Mouse (Mus musculus): Measurements from ENCODE around the gene a. TPM values are rescaled to one million over a fixed set of nuclear protein-coding genes. Genes with fewer than 3 reads are reported as not detected.
"Not testable (repeated sequence)": the region's sequence is repeated elsewhere in the genome, so short reads cannot be mapped to it uniquely, and the experiment has no call there.

The a gene
- polyA plus RNA-seq, 1 experiment from 2014 or later: 0.54 TPM

- no peak overlapping the region for H3K4me2 ChIP-seq (ENCODE audit: low read length)
- 85% methylated on average over 7 of the region's 7 CpGs for WGBS
- H3K9me3 ChIP-seq (replicated peaks; ENCODE audit: control insufficient read depth, low read length, poor library complexity, severe bottlenecking): no peaks in the 10 kb centered on the region
- no peaks in the 10 kb centered on the region for H3K36me3 ChIP-seq (ENCODE audit: control insufficient read depth, insufficient read depth, low read length)
- H3K4me3 ChIP-seq (ENCODE audit: low read depth, low read length): no peak overlapping the region
- H3K27ac ChIP-seq (ENCODE audit: low read length): no peak overlapping the region
- no peaks in the 10 kb centered on the region for H3K4me1 ChIP-seq (ENCODE audit: control insufficient read depth, insufficient read depth, low read length)
- ATAC-seq: no peak
- no peak overlapping the region for H3K9ac ChIP-seq (ENCODE audit: low read depth, low read length)
- no peaks in the 10 kb centered on the region for H3K27me3 ChIP-seq (ENCODE audit: control insufficient read depth, insufficient read depth, low read depth, low read length)
These were observed 129.7 kb downstream of the a start for GRCm38 (mm10) chr2:154920896-154921295.

GRCm38 (mm10) chr2:154922134-154922533, 130.9 kb downstream of the a start:
- H3K4me2 ChIP-seq (ENCODE audit: low read length); H3K27me3 ChIP-seq (ENCODE audit: control insufficient read depth, insufficient read depth, low read depth, low read length); H3K9me3 ChIP-seq (replicated peaks; ENCODE audit: control insufficient read depth, low read length, poor library complexity, severe bottlenecking); H3K4me1 ChIP-seq (ENCODE audit: control insufficient read depth, insufficient read depth, low read length); ATAC-seq; H3K36me3 ChIP-seq (ENCODE audit: control insufficient read depth, insufficient read depth, low read length); H3K4me3 ChIP-seq (ENCODE audit: low read depth, low read length); H3K27ac ChIP-seq (ENCODE audit: low read length); H3K9ac ChIP-seq (ENCODE audit: low read depth, low read length): not testable (repeated sequence)
- no CpG with 5 or more reads among the region's 4 CpGs for WGBS

- whole genome bisulfite sequencing: 38% methylated on average over 7 of the region's 7 CpGs
- no peak overlapping the region for H3K27ac ChIP-seq (ENCODE audit: low read length)
These were observed 134.3 kb downstream of the a start for GRCm38 (mm10) chr2:154925411-154926031.

DNA sequence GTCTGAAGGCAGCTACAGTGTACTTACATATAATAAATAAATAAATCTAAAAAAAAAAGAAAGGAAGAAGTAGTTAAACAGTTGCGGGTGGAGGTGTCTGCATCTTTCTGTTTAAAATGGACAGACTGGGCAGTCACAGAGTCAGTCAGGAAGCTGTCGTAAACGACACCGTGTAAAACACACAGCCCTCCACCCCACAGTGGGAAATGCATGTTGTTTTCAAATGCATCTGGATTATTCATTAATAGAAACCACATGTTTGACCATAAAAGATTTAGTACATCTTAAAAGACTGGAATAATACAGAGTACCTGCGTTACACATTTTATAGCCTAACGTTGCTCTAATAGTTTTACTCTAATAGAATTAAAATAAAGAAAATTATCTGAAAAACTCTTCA, 135.6 kb downstream of the a start:
- WGBS: 95% methylated on average over 6 of the region's 6 CpGs
- H3K4me1 ChIP-seq (ENCODE audit: control insufficient read depth, insufficient read depth, low read length): no peaks in the 10 kb centered on the region
- no peak overlapping the region for H3K4me2 ChIP-seq (ENCODE audit: low read length)
- no peak overlapping the region for H3K9ac ChIP-seq (ENCODE audit: low read depth, low read length)
- no peak for ATAC-seq
- no peak overlapping the region for H3K4me3 ChIP-seq (ENCODE audit: low read depth, low read length)
- H3K36me3 ChIP-seq (ENCODE audit: control insufficient read depth, insufficient read depth, low read length): no peaks in the 10 kb centered on the region
- H3K9me3 ChIP-seq (replicated peaks; ENCODE audit: control insufficient read depth, low read length, poor library complexity, severe bottlenecking): no peaks in the 10 kb centered on the region
- H3K27me3 ChIP-seq (ENCODE audit: control insufficient read depth, insufficient read depth, low read depth, low read length): no peaks in the 10 kb centered on the region
- no peak overlapping the region for H3K27ac ChIP-seq (ENCODE audit: low read length)

More at GRCm38 (mm10) chr2:154925411-154926031, 134.3 kb downstream of the a start:
- H3K4me2 ChIP-seq (ENCODE audit: low read length): no peak overlapping the region
- H3K4me1 ChIP-seq (ENCODE audit: control insufficient read depth, insufficient read depth, low read length): no peaks in the 10 kb centered on the region
- H3K9me3 ChIP-seq (replicated peaks; ENCODE audit: control insufficient read depth, low read length, poor library complexity, severe bottlenecking): no peaks in the 10 kb centered on the region
- no peak overlapping the region for H3K9ac ChIP-seq (ENCODE audit: low read depth, low read length)
- no peaks in the 10 kb centered on the region for H3K36me3 ChIP-seq (ENCODE audit: control insufficient read depth, insufficient read depth, low read length)
- H3K27me3 ChIP-seq (ENCODE audit: control insufficient read depth, insufficient read depth, low read depth, low read length): no peaks in the 10 kb centered on the region
- no peak overlapping the region for H3K4me3 ChIP-seq (ENCODE audit: low read depth, low read length)
- ATAC-seq: no peak

GRCm38 (mm10) chr2:154928298-154928697, 137.1 kb downstream of the a start:
- Histone ChIP-seq H3K9ac (ENCODE audit: low read depth, low read length) (no peak overlapping the region), H3K9me3 (replicated peaks; ENCODE audit: control insufficient read depth, low read length, poor library complexity, severe bottlenecking) (no peaks in the 10 kb centered on the region), H3K27me3 (ENCODE audit: control insufficient read depth, insufficient read depth, low read depth, low read length) (no peaks in the 10 kb centered on the region), H3K4me2 (ENCODE audit: low read length) (no peak overlapping the region), H3K27ac (ENCODE audit: low read length) (no peak overlapping the region), H3K4me3 (ENCODE audit: low read depth, low read length) (no peak overlapping the region), H3K4me1 (ENCODE audit: control insufficient read depth, insufficient read depth, low read length) (no peaks in the 10 kb centered on the region), H3K36me3 (ENCODE audit: control insufficient read depth, insufficient read depth, low read length) (no peaks in the 10 kb centered on the region)
- no peak for ATAC-seq
- WGBS: 35% methylated on average over 2 of the region's 2 CpGs

- WGBS: 57% methylated on average over 4 of the region's 4 CpGs
- no peak for ATAC-seq
- no peak overlapping the region for H3K4me2 ChIP-seq (ENCODE audit: low read length)
- no peaks in the 10 kb centered on the region for H3K4me1 ChIP-seq (ENCODE audit: control insufficient read depth, insufficient read depth, low read length)
- no peaks in the 10 kb centered on the region for H3K27me3 ChIP-seq (ENCODE audit: control insufficient read depth, insufficient read depth, low read depth, low read length)
- H3K4me3 ChIP-seq (ENCODE audit: low read depth, low read length): no peak overlapping the region
- no peak overlapping the region for H3K27ac ChIP-seq (ENCODE audit: low read length)
- H3K36me3 ChIP-seq (ENCODE audit: control insufficient read depth, insufficient read depth, low read length): no peaks in the 10 kb centered on the region
- no peaks in the 10 kb centered on the region for H3K9me3 ChIP-seq (replicated peaks; ENCODE audit: control insufficient read depth, low read length, poor library complexity, severe bottlenecking)
- H3K9ac ChIP-seq (ENCODE audit: low read depth, low read length): no peak overlapping the region
These were observed 142.7 kb downstream of the a start for GRCm38 (mm10) chr2:154933884-154934283.

GRCm38 (mm10) chr2:154936106-154936505, 144.9 kb downstream of the a start:
- Histone ChIP-seq H3K27me3 (ENCODE audit: control insufficient read depth, insufficient read depth, low read depth, low read length) (no peaks in the 10 kb centered on the region), H3K4me3 (ENCODE audit: low read depth, low read length) (no peak overlapping the region), H3K4me2 (ENCODE audit: low read length) (no peak overlapping the region), H3K36me3 (ENCODE audit: control insufficient read depth, insufficient read depth, low read length) (no peaks in the 10 kb centered on the region), H3K27ac (ENCODE audit: low read length) (no peak overlapping the region), H3K9ac (ENCODE audit: low read depth, low read length) (no peak overlapping the region), H3K4me1 (ENCODE audit: control insufficient read depth, insufficient read depth, low read length) (no peaks in the 10 kb centered on the region), H3K9me3 (replicated peaks; ENCODE audit: control insufficient read depth, low read length, poor library complexity, severe bottlenecking) (no peaks in the 10 kb centered on the region)
- no peak for ATAC-seq
- WGBS: 74% methylated on average over 6 of the region's 6 CpGs

DNA sequence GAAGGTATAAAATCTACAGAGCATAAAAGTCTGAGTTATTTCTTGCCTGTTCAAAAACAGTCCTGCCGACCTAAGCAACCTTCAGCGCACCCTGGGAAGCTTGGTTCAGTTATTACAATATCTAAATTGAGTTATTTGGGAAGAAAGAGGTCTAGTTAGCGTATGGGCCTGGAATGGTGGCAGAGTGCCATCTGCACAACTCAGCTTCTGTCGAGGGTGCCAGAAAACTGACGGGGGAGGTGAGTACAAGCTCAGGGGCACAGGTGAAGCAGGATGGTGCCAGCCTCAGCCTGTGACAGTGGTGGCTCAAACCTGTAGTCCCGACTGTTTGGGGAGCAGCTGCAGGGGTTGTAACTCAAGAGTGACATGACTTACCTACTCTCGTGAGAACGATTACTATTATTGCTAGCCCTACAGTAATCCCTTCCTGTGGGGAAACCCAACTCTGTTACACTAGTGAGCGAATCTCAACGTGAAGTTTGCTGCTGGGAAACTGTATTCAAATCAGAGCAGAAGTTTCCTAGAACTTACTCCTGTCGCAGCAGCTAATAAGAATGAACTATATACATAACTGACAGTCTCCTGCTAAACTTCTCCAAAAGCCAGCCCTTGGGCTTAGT, 145.4 kb downstream of the a start:
- no peak overlapping the region for H3K4me3 ChIP-seq (ENCODE audit: low read depth, low read length)
- no peaks in the 10 kb centered on the region for H3K27me3 ChIP-seq (ENCODE audit: control insufficient read depth, insufficient read depth, low read depth, low read length)
- no peak overlapping the region for H3K4me2 ChIP-seq (ENCODE audit: low read length)
- WGBS: 80% methylated on average over 11 of the region's 11 CpGs
- H3K4me1 ChIP-seq (ENCODE audit: control insufficient read depth, insufficient read depth, low read length): no peaks in the 10 kb centered on the region
- H3K9me3 ChIP-seq (replicated peaks; ENCODE audit: control insufficient read depth, low read length, poor library complexity, severe bottlenecking): no peaks in the 10 kb centered on the region
- H3K9ac ChIP-seq (ENCODE audit: low read depth, low read length): no peak overlapping the region
- no peaks in the 10 kb centered on the region for H3K36me3 ChIP-seq (ENCODE audit: control insufficient read depth, insufficient read depth, low read length)
- H3K27ac ChIP-seq (ENCODE audit: low read length): no peak overlapping the region
- ATAC-seq: no peak

- WGBS: 86% methylated on average over 8 of the region's 8 CpGs
- ATAC-seq: no peak
- H3K9me3 ChIP-seq (replicated peaks; ENCODE audit: control insufficient read depth, low read length, poor library complexity, severe bottlenecking): no peaks in the 10 kb centered on the region
- no peaks in the 10 kb centered on the region for H3K27me3 ChIP-seq (ENCODE audit: control insufficient read depth, insufficient read depth, low read depth, low read length)
- no peak overlapping the region for H3K4me3 ChIP-seq (ENCODE audit: low read depth, low read length)
- no peak overlapping the region for H3K9ac ChIP-seq (ENCODE audit: low read depth, low read length)
- H3K4me1 ChIP-seq (ENCODE audit: control insufficient read depth, insufficient read depth, low read length): no peaks in the 10 kb centered on the region
- no peak overlapping the region for H3K4me2 ChIP-seq (ENCODE audit: low read length)
- no peaks in the 10 kb centered on the region for H3K36me3 ChIP-seq (ENCODE audit: control insufficient read depth, insufficient read depth, low read length)
- H3K27ac ChIP-seq (ENCODE audit: low read length): no peak overlapping the region
These were observed 146.6 kb downstream of the a start for GRCm38 (mm10) chr2:154937547-154938390.

Measured in midbrain, embryonic 16.5 days (tissue).